Mouse (Mus musculus): ENCODE results near the gene Adk. TPM values are rescaled to one million over a fixed set of nuclear protein-coding genes. Genes with fewer than 3 reads are reported as not detected.

The Adk gene
- total and polyA plus RNA-seq, 3 experiments = 104 to 253 (median 212) TPM

- peaks cover 3% of the 10 kb centered on the region; the same call in 1 of the 2 replicates for H3K79me2 ChIP-seq (replicated peaks; ENCODE audit: control insufficient read depth, insufficient read depth, low read length)
- H3K4me3 ChIP-seq = no peak overlapping the region
- H3K27ac ChIP-seq = peak overlapping the region; percentile 53; the same call in 1 of the 2 replicates
- no peak for DNase-seq
- 55% methylated on average over 4 of the region's 4 CpGs for WGBS
- H3K27me3 ChIP-seq (ENCODE audit: control insufficient read depth, insufficient read depth, low read length) = no peaks in the 10 kb centered on the region
- intact Hi-C loops (cut with DNase I) = no loop called here
- H3K9ac ChIP-seq (ENCODE audit: low read depth, low read length) = no peak overlapping the region
- peaks cover 5% of the 10 kb centered on the region for H3K4me1 ChIP-seq (ENCODE audit: control insufficient read depth, insufficient read depth, low read length)
- H3K36me3 ChIP-seq (ENCODE audit: control insufficient read depth, insufficient read depth, low read length) = peaks cover 7% of the 10 kb centered on the region
- TF ChIP-seq POLR2A (IDR thresholded peaks at IDR 0.05; ENCODE audit: insufficient read depth, low read depth, low read length) (no peak), CTCF (IDR thresholded peaks at IDR 0.05) (no peak), EP300 (IDR thresholded peaks at IDR 0.05; ENCODE audit: insufficient read depth, low read depth, low read length) (no peak)
Measured at GRCm38 (mm10) chr14:21077939-21078338, 25.6 kb downstream of the Adk start.

GRCm38 (mm10) chr14:21078511-21078910, 26.1 kb downstream of the Adk start:
- H3K9ac ChIP-seq (ENCODE audit: low read depth, low read length) = no peak overlapping the region
- peaks cover 7% of the 10 kb centered on the region for H3K36me3 ChIP-seq (ENCODE audit: control insufficient read depth, insufficient read depth, low read length)
- H3K4me3 ChIP-seq = no peak overlapping the region
- peaks cover 8% of the 10 kb centered on the region for H3K4me1 ChIP-seq (ENCODE audit: control insufficient read depth, insufficient read depth, low read length)
- no peak for DNase-seq
- peaks cover 3% of the 10 kb centered on the region; the same call in 1 of the 2 replicates for H3K79me2 ChIP-seq (replicated peaks; ENCODE audit: control insufficient read depth, insufficient read depth, low read length)
- no peaks in the 10 kb centered on the region for H3K27me3 ChIP-seq (ENCODE audit: control insufficient read depth, insufficient read depth, low read length)
- TF ChIP-seq EP300 (IDR thresholded peaks at IDR 0.05; ENCODE audit: insufficient read depth, low read depth, low read length) (no peak), POLR2A (IDR thresholded peaks at IDR 0.05; ENCODE audit: insufficient read depth, low read depth, low read length) (no peak), CTCF (IDR thresholded peaks at IDR 0.05) (no peak)
- H3K27ac ChIP-seq = peak overlapping the region; percentile 53; the same call in 1 of the 2 replicates
- intact Hi-C loops (cut with DNase I) = no loop called here

GRCm38 (mm10) chr14:21082823-21083222, 30.4 kb downstream of the Adk start:
- 48% methylated on average over 1 of the region's 1 CpGs for WGBS
- H3K4me1 ChIP-seq (ENCODE audit: control insufficient read depth, insufficient read depth, low read length) = peaks cover 4% of the 10 kb centered on the region
- no peak overlapping the region for H3K27ac ChIP-seq
- intact Hi-C loops (cut with DNase I) = no loop called here
- H3K9ac ChIP-seq (ENCODE audit: low read depth, low read length) = no peak overlapping the region
- DNase-seq = no peak
- TF ChIP-seq POLR2A (IDR thresholded peaks at IDR 0.05; ENCODE audit: insufficient read depth, low read depth, low read length) (no peak), CTCF (IDR thresholded peaks at IDR 0.05) (no peak), EP300 (IDR thresholded peaks at IDR 0.05; ENCODE audit: insufficient read depth, low read depth, low read length) (no peak)
- peaks cover 11% of the 10 kb centered on the region for H3K36me3 ChIP-seq (ENCODE audit: control insufficient read depth, insufficient read depth, low read length)
- H3K4me3 ChIP-seq = no peak overlapping the region
- H3K79me2 ChIP-seq (replicated peaks; ENCODE audit: control insufficient read depth, insufficient read depth, low read length) = peaks cover 6% of the 10 kb centered on the region; the same call in 1 of the 2 replicates
- no peaks in the 10 kb centered on the region for H3K27me3 ChIP-seq (ENCODE audit: control insufficient read depth, insufficient read depth, low read length)

DNA sequence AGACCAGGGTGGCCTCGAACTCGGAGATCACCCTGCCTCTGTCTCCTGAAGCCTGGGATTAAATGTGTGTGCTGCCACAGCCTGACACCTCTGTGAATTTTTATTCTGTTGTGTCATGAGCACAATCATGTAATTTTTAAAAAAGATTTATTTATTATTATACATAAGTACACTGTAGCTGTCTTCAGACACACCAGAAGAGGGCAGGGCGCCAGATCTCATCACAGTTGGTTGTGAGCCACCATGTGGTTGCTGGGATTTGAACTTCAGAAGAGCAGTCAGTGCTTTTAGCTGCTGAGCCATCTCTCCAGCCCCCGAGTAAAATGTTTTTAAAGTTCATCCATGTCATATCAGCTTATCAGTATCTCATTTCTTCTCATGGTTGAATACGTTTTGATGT, 33.3 kb downstream of the Adk start:
- H3K79me2 ChIP-seq (replicated peaks; ENCODE audit: control insufficient read depth, insufficient read depth, low read length) = peaks cover 5% of the 10 kb centered on the region; the same call in 1 of the 2 replicates
- intact Hi-C loops (cut with DNase I) = no loop called here
- H3K27me3 ChIP-seq (ENCODE audit: control insufficient read depth, insufficient read depth, low read length) = no peaks in the 10 kb centered on the region
- peaks cover 4% of the 10 kb centered on the region for H3K4me1 ChIP-seq (ENCODE audit: control insufficient read depth, insufficient read depth, low read length)
- 71% methylated on average over 5 of the region's 5 CpGs for WGBS
- no peak overlapping the region for H3K4me3 ChIP-seq
- H3K27ac ChIP-seq = no peak overlapping the region
- peaks cover 9% of the 10 kb centered on the region for H3K36me3 ChIP-seq (ENCODE audit: control insufficient read depth, insufficient read depth, low read length)
- DNase-seq = no peak
- TF ChIP-seq CTCF (IDR thresholded peaks at IDR 0.05) = no peak
- no peak for TF ChIP-seq POLR2A (IDR thresholded peaks at IDR 0.05; ENCODE audit: insufficient read depth, low read depth, low read length)
- TF ChIP-seq EP300 (IDR thresholded peaks at IDR 0.05; ENCODE audit: insufficient read depth, low read depth, low read length) = no peak
- no peak overlapping the region for H3K9ac ChIP-seq (ENCODE audit: low read depth, low read length)

DNA sequence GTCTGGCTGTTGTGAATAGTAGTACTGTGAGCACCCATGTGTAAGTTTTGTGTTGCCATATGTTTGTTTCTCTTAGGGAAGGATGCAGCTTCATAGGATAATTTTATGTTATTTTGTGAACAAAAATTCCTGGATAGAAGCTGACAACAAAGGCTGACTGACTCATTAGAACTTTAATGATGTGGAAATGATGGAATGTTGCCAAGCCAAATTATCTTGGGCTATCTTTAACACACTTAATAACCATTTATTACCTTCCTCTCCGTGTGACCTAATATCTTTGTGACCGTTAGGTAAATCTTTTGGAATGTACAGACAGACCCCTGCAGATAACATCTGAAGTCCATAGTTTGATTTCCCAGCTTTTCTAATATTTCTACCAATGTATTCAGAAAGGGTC, 33.7 kb downstream of the Adk start:
- TF ChIP-seq EP300 (IDR thresholded peaks at IDR 0.05; ENCODE audit: insufficient read depth, low read depth, low read length) = no peak
- TF ChIP-seq CTCF (IDR thresholded peaks at IDR 0.05) = no peak
- TF ChIP-seq POLR2A (IDR thresholded peaks at IDR 0.05; ENCODE audit: insufficient read depth, low read depth, low read length) = no peak
- Histone ChIP-seq H3K27me3 (ENCODE audit: control insufficient read depth, insufficient read depth, low read length) (no peaks in the 10 kb centered on the region), H3K79me2 (replicated peaks; ENCODE audit: control insufficient read depth, insufficient read depth, low read length) (peaks cover 5% of the 10 kb centered on the region; the same call in 1 of the 2 replicates), H3K4me3 (no peak overlapping the region), H3K4me1 (ENCODE audit: control insufficient read depth, insufficient read depth, low read length) (peaks cover 4% of the 10 kb centered on the region), H3K27ac (0 out of 2 replicates have a peak overlapping the region, but pooled peaks have one; percentile 57), H3K9ac (ENCODE audit: low read depth, low read length) (no peak overlapping the region), H3K36me3 (ENCODE audit: control insufficient read depth, insufficient read depth, low read length) (peaks cover 9% of the 10 kb centered on the region)
- intact Hi-C loops (cut with DNase I) = no loop called here
- 15% methylated on average over 2 of the region's 2 CpGs for WGBS
- DNase-seq = no peak

- TF ChIP-seq POLR2A (IDR thresholded peaks at IDR 0.05; ENCODE audit: insufficient read depth, low read depth, low read length) = no peak
- TF ChIP-seq CTCF (IDR thresholded peaks at IDR 0.05) = no peak
- TF ChIP-seq EP300 (IDR thresholded peaks at IDR 0.05; ENCODE audit: insufficient read depth, low read depth, low read length) = no peak
- Histone ChIP-seq H3K36me3 (ENCODE audit: control insufficient read depth, insufficient read depth, low read length) (peaks cover 9% of the 10 kb centered on the region), H3K9ac (ENCODE audit: low read depth, low read length) (no peak overlapping the region), H3K4me1 (ENCODE audit: control insufficient read depth, insufficient read depth, low read length) (peaks cover 4% of the 10 kb centered on the region), H3K79me2 (replicated peaks; ENCODE audit: control insufficient read depth, insufficient read depth, low read length) (peaks cover 5% of the 10 kb centered on the region; the same call in 1 of the 2 replicates), H3K27me3 (ENCODE audit: control insufficient read depth, insufficient read depth, low read length) (no peaks in the 10 kb centered on the region), H3K27ac (peak overlapping the region; percentile 57), H3K4me3 (no peak overlapping the region)
- intact Hi-C loops (cut with DNase I) = no loop called here
- peak in 1 of 2 experiments; percentile 27 for DNase-seq
- 43% methylated on average over 7 of the region's 7 CpGs for WGBS
Measured at GRCm38 (mm10) chr14:21086827-21087351, 34.5 kb downstream of the Adk start.

Measured in heart, adult 2 months (tissue).